Mouse (Mus musculus): ENCODE measurements around the gene Gm20388. TPM values are rescaled to one million over a fixed set of nuclear protein-coding genes. Genes with fewer than 3 reads are reported as not detected.

The Gm20388 gene
- total RNA-seq, 2 experiments from 2014 or later = 11.4 to 18.1 TPM

GRCm38 (mm10) chr8:124080467-124081326 is 4170.1 kb downstream of the Gm20388 start:
- ATAC-seq (replicated peaks; ENCODE audit: low FRiP score, low TSS enrichment, poor library complexity, severe bottlenecking) = peak; percentile 17

- peak; percentile 54 for ATAC-seq (replicated peaks; ENCODE audit: low FRiP score, low TSS enrichment, poor library complexity, severe bottlenecking)
These were observed 4172.0 kb downstream of the Gm20388 start for GRCm38 (mm10) chr8:124082616-124083015.

- ATAC-seq (replicated peaks; ENCODE audit: low FRiP score, low TSS enrichment, poor library complexity, severe bottlenecking) = no peak
These were observed 4173.0 kb downstream of the Gm20388 start for GRCm38 (mm10) chr8:124083611-124084010.

GRCm38 (mm10) chr8:124085668-124086067 is 4175.0 kb downstream of the Gm20388 start:
- ATAC-seq (replicated peaks; ENCODE audit: low FRiP score, low TSS enrichment, poor library complexity, severe bottlenecking) = no peak

- ATAC-seq (replicated peaks; ENCODE audit: low FRiP score, low TSS enrichment, poor library complexity, severe bottlenecking) = no peak
These were observed 4177.5 kb downstream of the Gm20388 start for GRCm38 (mm10) chr8:124088092-124088613.

- ATAC-seq (replicated peaks; ENCODE audit: low FRiP score, low TSS enrichment, poor library complexity, severe bottlenecking) = no peak
These were observed 4178.4 kb downstream of the Gm20388 start for GRCm38 (mm10) chr8:124089016-124089415.

- no peak; the same call in 1 of the 2 replicates for ATAC-seq (replicated peaks; ENCODE audit: low FRiP score, low TSS enrichment, poor library complexity, severe bottlenecking)
These were observed 4179.8 kb downstream of the Gm20388 start for GRCm38 (mm10) chr8:124090473-124090872.

GRCm38 (mm10) chr8:124098953-124099622 is 4188.4 kb downstream of the Gm20388 start:
- ATAC-seq (replicated peaks; ENCODE audit: low FRiP score, low TSS enrichment, poor library complexity, severe bottlenecking) = no peak

GRCm38 (mm10) chr8:124099623-124099965 is 4189.0 kb downstream of the Gm20388 start:
- ATAC-seq (replicated peaks; ENCODE audit: low FRiP score, low TSS enrichment, poor library complexity, severe bottlenecking) = no peak

- ATAC-seq (replicated peaks; ENCODE audit: low FRiP score, low TSS enrichment, poor library complexity, severe bottlenecking) = no peak
These were observed 4195.2 kb downstream of the Gm20388 start for GRCm38 (mm10) chr8:124105869-124106268.

- no peak for ATAC-seq (replicated peaks; ENCODE audit: low FRiP score, low TSS enrichment, poor library complexity, severe bottlenecking)
These were observed 4195.9 kb downstream of the Gm20388 start for GRCm38 (mm10) chr8:124106328-124107195.

GRCm38 (mm10) chr8:124113108-124113507 is 4202.5 kb downstream of the Gm20388 start:
- no peak for ATAC-seq (replicated peaks; ENCODE audit: low FRiP score, low TSS enrichment, poor library complexity, severe bottlenecking)

GRCm38 (mm10) chr8:124125241-124125640 is 4214.6 kb downstream of the Gm20388 start:
- ATAC-seq (replicated peaks; ENCODE audit: low FRiP score, low TSS enrichment, poor library complexity, severe bottlenecking) = no peak

GRCm38 (mm10) chr8:124137261-124137660 is 4226.6 kb downstream of the Gm20388 start:
- no peak for ATAC-seq (replicated peaks; ENCODE audit: low FRiP score, low TSS enrichment, poor library complexity, severe bottlenecking)

GRCm38 (mm10) chr8:124140211-124140790 is 4229.7 kb downstream of the Gm20388 start:
- ATAC-seq (replicated peaks; ENCODE audit: low FRiP score, low TSS enrichment, poor library complexity, severe bottlenecking) = no peak

GRCm38 (mm10) chr8:124140868-124141431 is 4230.3 kb downstream of the Gm20388 start:
- ATAC-seq (replicated peaks; ENCODE audit: low FRiP score, low TSS enrichment, poor library complexity, severe bottlenecking) = no peak

GRCm38 (mm10) chr8:124141681-124142391 is 4231.2 kb downstream of the Gm20388 start:
- ATAC-seq (replicated peaks; ENCODE audit: low FRiP score, low TSS enrichment, poor library complexity, severe bottlenecking) = no peak

GRCm38 (mm10) chr8:124143003-124143402 is 4232.4 kb downstream of the Gm20388 start:
- ATAC-seq (replicated peaks; ENCODE audit: low FRiP score, low TSS enrichment, poor library complexity, severe bottlenecking) = no peak

Data from megakaryocyte-erythroid progenitor cell, adult 5-6 weeks (primary cell).